Comparison of ENCODE assay signal across 29 mouse cellular contexts in genomic region chr1:88240072-88240471, GRCm38 (mm10). TPM values are rescaled to one million over a fixed set of nuclear protein-coding genes. Genes with fewer than 3 reads are reported as not detected.
DNase-seq lines count a peak whose midpoint lies in the region; ATAC-seq lines count a peak whose summit lies in the region.
"Had no signal": no experiment of that assay in that cellular context is flagged by ENCODE, and none has a peak within 500 bp of the region (broad histone marks: within the 10 kb centered on the region; RNA-seq: fewer than 3 reads in every experiment).

No protein-coding gene starts in this region.

- ATAC-seq in heart, embryonic 12.5 days (ENCODE audit: insufficient number of reproducible peaks, low FRiP score): 0 out of 2 replicates have a peak, but pooled peaks have one; percentile 0
- ATAC-seq: CD4-positive, CD25-positive, alpha-beta regulatory T cell, adult 4 months; forebrain, embryonic 13.5 days; forebrain, embryonic 16.5 days had no signal

- H3K27ac ChIP-seq in heart, embryonic 12.5 days (ENCODE audit: poor library complexity, severe bottlenecking): no peak overlapping the region
- H3K27ac ChIP-seq: forebrain, embryonic 10.5 days; forebrain, embryonic 13.5 days; heart, adult 2 months; heart, embryonic 10.5 days; hindbrain, embryonic 12.5 days; hindbrain, embryonic 15.5 days had no signal

- no peaks in the 10 kb centered on the region for H3K27me3 ChIP-seq in heart, embryonic 12.5 days (replicated peaks)
- H3K27me3 ChIP-seq: forebrain, embryonic 13.5 days; hindbrain, embryonic 12.5 days; hindbrain, embryonic 15.5 days had no signal

- no peak overlapping the region for H3K9ac ChIP-seq in heart, embryonic 12.5 days
- H3K9ac ChIP-seq: forebrain, embryonic 13.5 days; hindbrain, embryonic 12.5 days; hindbrain, embryonic 15.5 days had no signal

- H3K9me3 ChIP-seq in heart, embryonic 12.5 days (replicated peaks): peaks cover 90% of the 10 kb centered on the region

- no peak overlapping the region for H3K4me3 ChIP-seq in heart, embryonic 12.5 days
- H3K4me3 ChIP-seq: forebrain, embryonic 10.5 days; forebrain, embryonic 13.5 days; heart, adult 2 months; heart, embryonic 10.5 days; hindbrain, embryonic 12.5 days; hindbrain, embryonic 15.5 days had no signal

- peak; percentile 59 for DNase-seq in adrenal gland, postnatal 14 days
- DNase-seq in adrenal gland, postnatal 25 days: no peak
- no peak for DNase-seq in heart, adult 18-20 months
- DNase-seq in testis, postnatal 10 days (ENCODE audit: low spot score): peak; percentile 65
- DNase-seq in testis, postnatal 14 days (ENCODE audit: low spot score): no peak
- DNase-seq: cerebellum, adult 18-20 months; cerebellum, adult 9-10 months; cerebellum, postnatal 14 days; gastrocnemius, postnatal 25 days; heart, adult 2 months had no signal

- WGBS in heart, embryonic 12.5 days: 64% methylated on average over 5 of the region's 5 CpGs

- H3K36me3 ChIP-seq in heart, embryonic 12.5 days: no peaks in the 10 kb centered on the region
- H3K36me3 ChIP-seq: forebrain, embryonic 10.5 days; heart, embryonic 10.5 days; hindbrain, embryonic 12.5 days; hindbrain, embryonic 15.5 days had no signal

- H3K4me1 ChIP-seq in heart, embryonic 12.5 days (replicated peaks): no peaks in the 10 kb centered on the region
- H3K4me1 ChIP-seq: forebrain, embryonic 10.5 days; forebrain, embryonic 13.5 days; heart, embryonic 10.5 days; hindbrain, embryonic 12.5 days; hindbrain, embryonic 15.5 days had no signal

- no peak overlapping the region for H3K4me2 ChIP-seq in heart, embryonic 12.5 days
- H3K4me2 ChIP-seq: forebrain, embryonic 13.5 days; hindbrain, embryonic 12.5 days; hindbrain, embryonic 15.5 days had no signal

RNA-seq across cellular contexts. Expression of gene Mroh2a, which starts 13.3 kb away (rescaled TPM):
- total RNA-seq in adrenal gland, postnatal 14 days (2021): 0.04 and 0.26 TPM in 2 replicates
- total RNA-seq in adrenal gland, postnatal 25 days (2021): 0.33 TPM in 1 of 2 replicates, not detected in the other
- 0.56 and 0.83 TPM in 2 replicates for polyA plus RNA-seq in heart, embryonic 12.5 days (2016; fragmentation: Nextera tagmentation; extraction: Ambion mirVana)
- not detected for total RNA-seq in heart, adult 18-20 months (2021)
- total RNA-seq: gastrocnemius, adult 18-20 months; gastrocnemius, postnatal 25 days had no signal

RNA-seq across cellular contexts. Expression of gene Ugt1a1, which starts 28.3 kb away (rescaled TPM):
- 11.5 and 47.2 TPM in 2 replicates for total RNA-seq in adrenal gland, postnatal 14 days (2021)
- 27.4 and 28.3 TPM in 2 replicates for total RNA-seq in adrenal gland, postnatal 25 days (2021)
- 0.22 TPM in 1 of 2 replicates, not detected in the other for polyA plus RNA-seq in heart, embryonic 12.5 days (2016; fragmentation: Nextera tagmentation; extraction: Ambion mirVana)
- total RNA-seq in heart, adult 18-20 months (2021): under 1 TPM in 1 of 2 experiments, not detected in 1; 0.20 TPM
- total RNA-seq: heart, adult 2 months; heart, postnatal 25 days; hematopoietic stem cell, adult 5-6 weeks; MEL had no signal
- polyA plus RNA-seq: C2C12; CD4-positive, CD25-positive, alpha-beta regulatory T cell, adult 4 months; embryonic facial prominence, embryonic 11.5 days; forebrain, embryonic 13.5 days; forebrain, embryonic 16.5 days; heart, adult 2 months; heart, embryonic 10.5 days; heart, embryonic 14.5 days; hindbrain, embryonic 12.5 days; hindbrain, embryonic 15.5 days had no signal

RNA-seq across cellular contexts. Expression of gene Dnajb3, which starts 34.5 kb away (rescaled TPM):
- 2.6 and 2.8 TPM in 2 replicates for total RNA-seq in adrenal gland, postnatal 14 days (2021)
- total RNA-seq in adrenal gland, postnatal 25 days (2021): 3.4 and 5.9 TPM in 2 replicates
- polyA plus RNA-seq in heart, embryonic 12.5 days (2016; fragmentation: Nextera tagmentation; extraction: Ambion mirVana): 7.6 and 8.4 TPM in 2 replicates
- total RNA-seq in heart, adult 18-20 months (2021): under 1 TPM in 1 of 2 experiments, not detected in 1; 0.28 TPM
- total RNA-seq: gastrocnemius, adult 18-20 months; hematopoietic stem cell, adult 5-6 weeks; MEL had no signal
- polyA plus RNA-seq: C2C12 had no signal

RNA-seq across cellular contexts. Expression of gene Hjurp, which starts 37.4 kb away (rescaled TPM):
- total RNA-seq in adrenal gland, postnatal 14 days (2021): 57.7 and 64.9 TPM in 2 replicates
- total RNA-seq in adrenal gland, postnatal 25 days (2021): 58.4 and 64.0 TPM in 2 replicates
- 141 TPM in 2 replicates for polyA plus RNA-seq in heart, embryonic 12.5 days (2016; fragmentation: Nextera tagmentation; extraction: Ambion mirVana)
- total RNA-seq in heart, adult 18-20 months (2021): 10 to 100 TPM; 10.6 to 11.0 TPM

RNA-seq across cellular contexts. Expression of gene Trpm8, which starts 37.4 kb away (rescaled TPM):
- total RNA-seq in adrenal gland, postnatal 14 days (2021): not detected in 2 replicates
- total RNA-seq in adrenal gland, postnatal 25 days (2021): not detected in 2 replicates
- polyA plus RNA-seq in heart, embryonic 12.5 days (2016; fragmentation: Nextera tagmentation; extraction: Ambion mirVana): 0.05 TPM in 1 of 2 replicates, not detected in the other
- not detected for total RNA-seq in heart, adult 18-20 months (2021)
- total RNA-seq: gastrocnemius, adult 18-20 months; gastrocnemius, postnatal 25 days; heart, adult 2 months; heart, postnatal 25 days; hematopoietic stem cell, adult 5-6 weeks; MEL had no signal
- polyA plus RNA-seq: CD4-positive, CD25-positive, alpha-beta regulatory T cell, adult 4 months; embryonic facial prominence, embryonic 11.5 days; forebrain, embryonic 10.5 days; gonadal fat pad, adult 2 months; heart, adult 2 months; heart, postnatal 0 days; hindbrain, embryonic 12.5 days; intestine, embryonic 14.5 days; intestine, postnatal 0 days had no signal

Comparison
In these comparisons a context has a peak if more than half of its experiments do, and no peak if none do; other contexts are left out.
1. DNase-seq: peak in adrenal gland, postnatal 14 days (single experiment) and testis, postnatal 10 days (single experiment); none in adrenal gland, postnatal 25 days (single experiment), heart, adult 18-20 months (0 of 2) and testis, postnatal 14 days (single experiment).
2. RNA of gene Ugt1a1, which starts 28.3 kb away (total RNA-seq): 11.5 to 47.2 TPM in adrenal gland, postnatal 14 days and 27.4 to 28.3 TPM in adrenal gland, postnatal 25 days; 0.20 TPM in heart, adult 18-20 months; every median in the first group is over 10 times any median in the second.